Mouse (Mus musculus): ENCODE results near the gene Astn1.

Astn1 gene

GRCm38 (mm10) chr1:158669971-158670592, 308.0 kb downstream of the Astn1 start:
- CTCF ChIA-PET, result interaction anchor here (0.5 to 3.7 kb wide), 17 partner anchors 16 to 1391 kb away, joined by 3 to 26 read pairs (median 6); no protein-coding TSS in a partner anchor
- POLR2A ChIA-PET, result interaction anchor here in 2 of 4 experiments (0.9 to 1.0 kb wide), 2 partner anchors 282 to 283 kb away, joined by 3 read pairs; no protein-coding TSS in a partner anchor

- ChIA-PET POLR2A (no interaction called here), CTCF (no interaction called here)
Measured at GRCm38 (mm10) chr1:158687726-158688125, 325.7 kb downstream of the Astn1 start.

GRCm38 (mm10) chr1:158697423-158697822, 335.4 kb downstream of the Astn1 start:
- CTCF ChIA-PET, result no interaction called here
- POLR2A ChIA-PET, result no interaction called here

- POLR2A ChIA-PET, result no interaction called here
- CTCF ChIA-PET, result no interaction called here
Measured at GRCm38 (mm10) chr1:158697859-158698569, 335.9 kb downstream of the Astn1 start.

- ChIA-PET POLR2A (no interaction called here), CTCF (no interaction called here)
Measured at GRCm38 (mm10) chr1:158699276-158699675, 337.2 kb downstream of the Astn1 start.

GRCm38 (mm10) chr1:158700147-158700546, 338.1 kb downstream of the Astn1 start:
- CTCF ChIA-PET, result no interaction called here

GRCm38 (mm10) chr1:158701336-158701735, 339.3 kb downstream of the Astn1 start:
- ChIA-PET CTCF (no interaction called here), POLR2A (no interaction called here)

More at GRCm38 (mm10) chr1:158700147-158700546, 338.1 kb downstream of the Astn1 start:
- POLR2A ChIA-PET, result no interaction called here

GRCm38 (mm10) chr1:158713301-158714095, 351.4 kb downstream of the Astn1 start:
- ChIA-PET POLR2A (no interaction called here), CTCF (interaction anchor here in 1 of 4 experiments (0.6 kb wide), 1 partner anchor 240 kb away, joined by 3 read pairs; no protein-coding TSS in a partner anchor)

GRCm38 (mm10) chr1:158732868-158733496, 370.9 kb downstream of the Astn1 start:
- ChIA-PET CTCF (no interaction called here), POLR2A (no interaction called here)

- CTCF ChIA-PET, result no interaction called here
- POLR2A ChIA-PET, result no interaction called here
Measured at GRCm38 (mm10) chr1:158739132-158739919, 377.3 kb downstream of the Astn1 start.

- CTCF ChIA-PET, result no interaction called here
- POLR2A ChIA-PET, result no interaction called here
Measured at GRCm38 (mm10) chr1:158740161-158740766, 378.2 kb downstream of the Astn1 start.

GRCm38 (mm10) chr1:158740949-158741348, 378.9 kb downstream of the Astn1 start:
- CTCF ChIA-PET, result no interaction called here
- POLR2A ChIA-PET, result no interaction called here

Measured in embryonic stem cell, embryonic (primary cell).